Mouse (Mus musculus): ENCODE measurements at regions not wholly inside any gene's neighbourhood (a gene's known extent, or its start where the extent isn't known, plus 50 kb on each side); places are given as distances from the start of the nearest gene placed in this dataset.

DNA sequence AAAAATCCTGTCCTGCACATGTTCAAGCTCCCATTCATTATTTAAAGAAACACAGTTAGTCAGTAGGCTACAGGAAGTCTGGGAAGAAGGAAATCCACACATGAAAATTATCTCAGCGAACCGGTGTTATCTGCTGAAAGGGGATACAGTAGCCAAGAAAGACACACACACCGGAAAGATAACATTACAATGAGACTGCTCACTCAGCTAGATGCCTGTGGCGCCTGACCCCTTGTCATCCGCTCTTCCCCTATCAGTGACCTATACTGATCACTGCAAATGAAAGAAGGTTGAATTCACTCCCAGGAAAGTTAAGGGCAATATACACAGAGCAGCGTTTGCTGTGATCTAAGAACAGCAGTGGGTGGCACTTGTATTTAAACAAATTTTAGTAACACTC is 481.0 kb upstream of the Sox11 start:
- TF ChIP-seq POLR2A (IDR thresholded peaks at IDR 0.05; ENCODE audit: borderline replicate concordance, extremely low read depth, insufficient read depth, insufficient read length, poor library complexity, severe bottlenecking), result no peak
- no peak for TF ChIP-seq CTCF (IDR thresholded peaks at IDR 0.05; ENCODE audit: borderline replicate concordance, extremely low read depth, insufficient read depth, insufficient read length)
- DNase-seq (ENCODE audit: low read depth), result no peak

- TF ChIP-seq CTCF (IDR thresholded peaks at IDR 0.05; ENCODE audit: borderline replicate concordance, extremely low read depth, insufficient read depth, insufficient read length) (no peak), POLR2A (IDR thresholded peaks at IDR 0.05; ENCODE audit: borderline replicate concordance, extremely low read depth, insufficient read depth, insufficient read length, poor library complexity, severe bottlenecking) (no peak)
- no peak for DNase-seq (ENCODE audit: low read depth)
These were observed 454.3 kb upstream of the Sox11 start for GRCm38 (mm10) chr12:27796642-27797041.

DNA sequence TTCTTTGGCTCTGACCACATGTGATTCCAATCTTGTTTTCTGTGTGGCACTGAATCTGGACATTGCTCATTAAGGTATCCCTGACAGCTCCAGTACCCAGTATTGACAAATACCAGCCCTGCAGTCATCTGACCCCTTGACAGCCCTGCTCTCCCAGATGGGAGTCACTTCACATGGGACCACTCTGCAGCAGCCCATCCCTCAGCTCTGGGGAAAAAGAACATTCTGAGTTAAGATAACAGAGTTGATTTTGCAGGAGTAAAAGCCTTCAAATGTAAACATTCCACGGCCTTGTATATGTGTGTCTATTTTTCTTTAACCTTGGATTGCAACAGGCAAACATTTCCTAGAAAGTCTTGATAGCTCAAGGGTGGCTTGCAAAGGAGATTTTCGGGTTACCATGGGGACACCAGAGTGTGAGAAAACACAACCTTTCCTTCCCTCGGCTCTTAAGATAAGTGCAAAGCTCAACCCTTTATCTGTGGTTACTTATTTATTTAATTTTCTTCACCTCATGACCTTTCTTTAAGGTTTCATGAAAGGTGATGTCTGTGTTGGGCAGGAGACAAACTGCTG is 444.4 kb upstream of the Sox11 start:
- DNase-seq (ENCODE audit: low read depth), result no peak
- TF ChIP-seq CTCF (IDR thresholded peaks at IDR 0.05; ENCODE audit: borderline replicate concordance, extremely low read depth, insufficient read depth, insufficient read length) (no peak), POLR2A (IDR thresholded peaks at IDR 0.05; ENCODE audit: borderline replicate concordance, extremely low read depth, insufficient read depth, insufficient read length, poor library complexity, severe bottlenecking) (no peak)

DNA sequence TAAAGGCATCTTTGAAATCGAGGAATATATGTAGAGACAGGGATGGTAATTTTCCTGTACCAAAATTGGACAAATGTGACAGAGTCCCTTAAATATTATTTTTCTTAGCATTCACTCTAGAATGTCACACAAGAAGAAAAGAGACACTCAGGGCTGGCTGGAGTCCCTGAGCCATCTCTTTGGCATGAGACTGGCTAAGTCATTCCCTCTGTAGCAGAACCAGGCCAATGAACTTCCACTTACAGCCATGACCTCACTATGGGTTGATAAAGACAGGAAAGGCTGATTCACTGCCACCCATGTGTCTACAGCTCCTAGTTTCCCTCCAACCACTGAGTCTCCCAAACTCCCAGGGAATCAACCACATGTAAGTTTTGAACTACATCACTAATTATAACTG is 438.4 kb upstream of the Sox11 start:
- no peak for TF ChIP-seq CTCF (IDR thresholded peaks at IDR 0.05; ENCODE audit: borderline replicate concordance, extremely low read depth, insufficient read depth, insufficient read length)
- TF ChIP-seq POLR2A (IDR thresholded peaks at IDR 0.05; ENCODE audit: borderline replicate concordance, extremely low read depth, insufficient read depth, insufficient read length, poor library complexity, severe bottlenecking), result no peak
- DNase-seq (ENCODE audit: low read depth), result no peak

- DNase-seq (ENCODE audit: low read depth), result no peak
- TF ChIP-seq CTCF (IDR thresholded peaks at IDR 0.05; ENCODE audit: borderline replicate concordance, extremely low read depth, insufficient read depth, insufficient read length) (no peak), POLR2A (IDR thresholded peaks at IDR 0.05; ENCODE audit: borderline replicate concordance, extremely low read depth, insufficient read depth, insufficient read length, poor library complexity, severe bottlenecking) (no peak)
These were observed 423.6 kb upstream of the Sox11 start for GRCm38 (mm10) chr12:27765948-27766347.

DNA sequence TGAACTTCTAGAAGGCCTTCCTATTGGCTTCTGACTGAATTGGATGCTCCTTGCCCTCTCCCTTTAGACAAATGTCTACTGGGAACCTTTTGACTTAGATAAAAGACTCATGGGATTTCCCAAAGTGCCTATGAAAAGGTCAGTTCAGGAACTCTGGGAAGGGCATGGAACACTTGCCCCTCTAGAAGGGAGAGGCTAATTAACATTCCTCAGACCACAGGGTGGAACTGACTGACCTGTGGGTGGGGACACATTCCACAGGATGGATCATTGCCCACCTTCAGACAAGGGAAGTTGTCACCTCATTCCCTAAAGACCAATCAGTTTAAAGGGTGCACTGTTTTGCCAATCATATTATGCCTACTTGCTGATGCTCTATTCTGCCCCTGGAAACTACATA is 416.6 kb upstream of the Sox11 start:
- no peak for DNase-seq (ENCODE audit: low read depth)
- TF ChIP-seq CTCF (IDR thresholded peaks at IDR 0.05; ENCODE audit: borderline replicate concordance, extremely low read depth, insufficient read depth, insufficient read length) (no peak), POLR2A (IDR thresholded peaks at IDR 0.05; ENCODE audit: borderline replicate concordance, extremely low read depth, insufficient read depth, insufficient read length, poor library complexity, severe bottlenecking) (no peak)

DNA sequence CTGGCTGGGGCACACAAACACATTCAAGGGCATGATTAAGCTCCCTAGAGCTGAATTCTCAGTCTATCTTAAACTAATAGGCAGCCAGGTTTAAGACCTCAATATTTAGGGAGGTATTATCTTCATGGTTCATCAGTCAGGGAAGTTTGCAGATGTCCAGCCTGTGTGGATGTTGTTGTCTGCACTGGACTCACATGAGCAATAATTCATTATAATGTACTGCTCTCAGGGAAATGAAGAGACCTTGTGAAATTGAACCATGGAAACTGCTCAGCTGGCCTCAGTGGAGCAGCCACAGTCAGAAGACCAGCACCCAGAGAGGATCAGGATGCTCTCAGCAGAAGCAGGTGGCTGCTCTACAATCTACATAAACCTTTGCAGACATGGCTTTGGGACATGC is 415.3 kb upstream of the Sox11 start:
- TF ChIP-seq CTCF (IDR thresholded peaks at IDR 0.05; ENCODE audit: borderline replicate concordance, extremely low read depth, insufficient read depth, insufficient read length) (no peak), POLR2A (IDR thresholded peaks at IDR 0.05; ENCODE audit: borderline replicate concordance, extremely low read depth, insufficient read depth, insufficient read length, poor library complexity, severe bottlenecking) (no peak)
- DNase-seq (ENCODE audit: low read depth), result no peak

- peak; percentile 79 for DNase-seq (ENCODE audit: low read depth)
- no peak for TF ChIP-seq CTCF (IDR thresholded peaks at IDR 0.05; ENCODE audit: borderline replicate concordance, extremely low read depth, insufficient read depth, insufficient read length)
- no peak for TF ChIP-seq POLR2A (IDR thresholded peaks at IDR 0.05; ENCODE audit: borderline replicate concordance, extremely low read depth, insufficient read depth, insufficient read length, poor library complexity, severe bottlenecking)
These were observed 382.3 kb upstream of the Sox11 start for GRCm38 (mm10) chr12:27724619-27725200.

DNA sequence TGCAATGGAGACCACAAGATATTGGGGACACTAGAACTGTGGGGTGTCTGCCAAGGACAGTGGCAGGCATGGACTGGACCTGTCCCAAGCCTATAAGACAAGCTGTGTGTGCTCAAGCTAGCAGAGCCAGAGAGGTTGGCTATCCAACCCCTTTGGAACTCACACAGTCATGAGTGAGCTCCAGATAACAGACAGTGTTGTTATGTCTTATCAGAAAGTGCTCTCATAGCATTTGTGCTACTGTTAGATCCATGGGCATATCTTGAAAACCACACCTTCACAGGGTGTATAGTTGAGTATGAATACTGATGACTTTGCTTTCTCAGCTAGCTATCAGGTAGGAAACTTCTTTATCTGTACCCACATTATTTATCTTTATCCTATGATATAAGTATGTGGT is 338.1 kb upstream of the Sox11 start:
- no peak for TF ChIP-seq POLR2A (IDR thresholded peaks at IDR 0.05; ENCODE audit: borderline replicate concordance, extremely low read depth, insufficient read depth, insufficient read length, poor library complexity, severe bottlenecking)
- no peak for TF ChIP-seq CTCF (IDR thresholded peaks at IDR 0.05; ENCODE audit: borderline replicate concordance, extremely low read depth, insufficient read depth, insufficient read length)
- no peak for DNase-seq (ENCODE audit: low read depth)

DNA sequence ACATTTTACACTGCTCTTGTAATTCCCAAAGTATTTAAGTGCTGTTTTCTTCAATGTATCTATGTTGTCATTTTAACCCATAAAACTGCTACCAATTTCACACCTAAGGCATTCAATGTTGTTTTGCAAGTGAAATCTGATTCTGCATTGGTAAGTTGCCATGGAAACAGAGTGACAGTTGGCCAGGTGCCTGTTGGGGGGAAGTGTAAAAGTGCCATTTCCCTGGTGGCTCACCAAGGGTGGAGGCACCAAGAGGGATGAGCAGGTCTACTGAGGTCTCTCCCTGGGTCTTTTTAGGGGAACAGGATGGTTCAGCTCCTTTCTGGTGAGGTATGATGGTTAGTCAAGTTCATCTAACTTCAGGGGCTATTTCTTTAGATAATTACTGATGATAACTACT is 331.0 kb upstream of the Sox11 start:
- DNase-seq (ENCODE audit: low read depth), result peak; percentile 88
- TF ChIP-seq POLR2A (IDR thresholded peaks at IDR 0.05; ENCODE audit: borderline replicate concordance, extremely low read depth, insufficient read depth, insufficient read length, poor library complexity, severe bottlenecking) (no peak), CTCF (IDR thresholded peaks at IDR 0.05; ENCODE audit: borderline replicate concordance, extremely low read depth, insufficient read depth, insufficient read length) (no peak)

- peak; percentile 93 for DNase-seq (ENCODE audit: low read depth)
- no peak for TF ChIP-seq POLR2A (IDR thresholded peaks at IDR 0.05; ENCODE audit: borderline replicate concordance, extremely low read depth, insufficient read depth, insufficient read length, poor library complexity, severe bottlenecking)
- no peak for TF ChIP-seq CTCF (IDR thresholded peaks at IDR 0.05; ENCODE audit: borderline replicate concordance, extremely low read depth, insufficient read depth, insufficient read length)
These were observed 328.3 kb upstream of the Sox11 start for GRCm38 (mm10) chr12:27670650-27671084.

DNA sequence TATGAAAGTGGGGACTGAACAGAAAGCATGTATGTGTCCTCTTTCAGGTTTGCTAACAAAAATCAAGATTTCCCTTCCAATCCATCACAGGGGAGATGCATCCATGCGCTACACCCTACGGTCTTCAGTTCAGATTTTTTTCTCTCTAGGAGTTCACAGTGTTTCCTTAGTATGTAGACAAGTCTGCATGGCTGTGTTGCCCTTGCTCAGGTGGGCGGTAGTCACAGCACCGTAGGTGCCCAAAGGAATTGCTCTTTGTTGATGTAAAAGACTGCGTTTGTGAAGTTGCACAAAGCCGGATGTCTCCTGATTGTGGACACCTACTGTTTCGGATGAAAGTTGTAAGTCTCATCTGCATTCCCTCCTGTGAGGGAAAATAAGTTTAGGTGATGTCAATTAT is 327.8 kb upstream of the Sox11 start:
- no peak for TF ChIP-seq CTCF (IDR thresholded peaks at IDR 0.05; ENCODE audit: borderline replicate concordance, extremely low read depth, insufficient read depth, insufficient read length)
- TF ChIP-seq POLR2A (IDR thresholded peaks at IDR 0.05; ENCODE audit: borderline replicate concordance, extremely low read depth, insufficient read depth, insufficient read length, poor library complexity, severe bottlenecking), result no peak
- no peak for DNase-seq (ENCODE audit: low read depth)
